ENCODE assay signal across 8 mouse cellular contexts in genomic region chr8:72443994-72444350, GRCm38 (mm10). TPM values are rescaled to one million over a fixed set of nuclear protein-coding genes. Genes with fewer than 3 reads are reported as not detected.
DNase-seq lines count a peak whose midpoint lies in the region; ATAC-seq and TF ChIP-seq lines count a peak whose summit lies in the region.

No protein-coding gene starts in this region.

- no peak for DNase-seq in kidney, postnatal 36 days
- no peak for DNase-seq in hindbrain, postnatal 0 days (ENCODE audit: low spot score)
- no peak for DNase-seq in ovary, postnatal 36 days (ENCODE audit: low spot score)
- DNase-seq in yolk sac, embryonic 10.5 days (ENCODE audit: low spot score), result no peak
- no peak for DNase-seq in MN1 (ENCODE audit: low spot score)

- no peaks in the 10 kb centered on the region for H3K27me3 ChIP-seq in kidney, embryonic 16.5 days (ENCODE audit: insufficient read depth, low read length)
- no peaks in the 10 kb centered on the region for H3K27me3 ChIP-seq in hindbrain, postnatal 0 days (ENCODE audit: insufficient read depth, low read length)
- no peaks in the 10 kb centered on the region for H3K27me3 ChIP-seq in midbrain, embryonic 15.5 days (replicated peaks)

- ATAC-seq in kidney, embryonic 16.5 days (ENCODE audit: low FRiP score, low TSS enrichment), result peak; percentile 55; the same call in 1 of the 2 replicates
- no peak; the same call in 1 of the 2 replicates for ATAC-seq in hindbrain, postnatal 0 days
- ATAC-seq in midbrain, embryonic 15.5 days (replicated peaks), result peak; percentile 79; the same call in 1 of the 2 replicates

- WGBS in kidney, embryonic 16.5 days, result 41% methylated on average over 6 of the region's 6 CpGs
- 46% methylated on average over 6 of the region's 6 CpGs for WGBS in hindbrain, postnatal 0 days
- WGBS in midbrain, embryonic 15.5 days, result 34% methylated on average over 6 of the region's 6 CpGs

- H3K4me1 ChIP-seq in kidney, embryonic 16.5 days (ENCODE audit: insufficient read depth, low read length), result peaks cover 5% of the 10 kb centered on the region; the same call in 1 of the 2 replicates
- H3K4me1 ChIP-seq in cortical plate, adult 2 months (ENCODE audit: control insufficient read depth, insufficient read depth, low read length), result no peaks in the 10 kb centered on the region
- peaks cover 4% of the 10 kb centered on the region for H3K4me1 ChIP-seq in hindbrain, postnatal 0 days (ENCODE audit: insufficient read depth, low read length)
- peaks cover 32% of the 10 kb centered on the region for H3K4me1 ChIP-seq in midbrain, embryonic 15.5 days

- peak overlapping the region; percentile 74 for H3K4me2 ChIP-seq in kidney, embryonic 16.5 days (replicated peaks; ENCODE audit: low read depth, low read length)
- H3K4me2 ChIP-seq in hindbrain, postnatal 0 days (ENCODE audit: low read depth, low read length), result peak overlapping the region; percentile 58
- peak overlapping the region; percentile 88 for H3K4me2 ChIP-seq in midbrain, embryonic 15.5 days

- peak overlapping the region; percentile 70 for H3K9ac ChIP-seq in kidney, embryonic 16.5 days (replicated peaks; ENCODE audit: low read length)
- H3K9ac ChIP-seq in hindbrain, postnatal 0 days (replicated peaks; ENCODE audit: low read length), result peak overlapping the region; percentile 39
- peak overlapping the region; percentile 66 for H3K9ac ChIP-seq in midbrain, embryonic 15.5 days

- peak overlapping the region; percentile 52 for H3K4me3 ChIP-seq in kidney, embryonic 16.5 days (ENCODE audit: low read length)
- H3K4me3 ChIP-seq in cortical plate, adult 2 months (ENCODE audit: insufficient read depth, low read length), result peak overlapping the region; percentile 39
- peak overlapping the region; percentile 33 for H3K4me3 ChIP-seq in hindbrain, postnatal 0 days (ENCODE audit: low read length)
- peak overlapping the region; percentile 48 for H3K4me3 ChIP-seq in midbrain, embryonic 15.5 days

- peaks cover 12% of the 10 kb centered on the region for H3K36me3 ChIP-seq in kidney, embryonic 16.5 days (ENCODE audit: insufficient read depth, low read length)
- H3K36me3 ChIP-seq in hindbrain, postnatal 0 days (ENCODE audit: insufficient read depth, low read length), result no peaks in the 10 kb centered on the region; the same call in 1 of the 2 replicates
- no peaks in the 10 kb centered on the region for H3K36me3 ChIP-seq in midbrain, embryonic 15.5 days (replicated peaks)

- H3K9me3 ChIP-seq in kidney, embryonic 16.5 days (ENCODE audit: low read length), result no peaks in the 10 kb centered on the region
- H3K9me3 ChIP-seq in hindbrain, postnatal 0 days (ENCODE audit: low read length), result no peaks in the 10 kb centered on the region
- H3K9me3 ChIP-seq in midbrain, embryonic 15.5 days, result no peaks in the 10 kb centered on the region

- TF ChIP-seq CTCF in cortical plate, adult 2 months (IDR thresholded peaks at IDR 0.05; ENCODE audit: extremely low read depth, insufficient read depth, low read length), result no peak
- no peak for TF ChIP-seq CTCF in hindbrain, postnatal 0 days (IDR thresholded peaks at IDR 0.05; ENCODE audit: low read depth)

- H3K27ac ChIP-seq in kidney, embryonic 16.5 days (ENCODE audit: low read length), result no peak overlapping the region
- no peak overlapping the region for H3K27ac ChIP-seq in cortical plate, adult 2 months (ENCODE audit: insufficient read depth, low read length)
- H3K27ac ChIP-seq in hindbrain, postnatal 0 days, result peak overlapping the region; percentile 33
- H3K27ac ChIP-seq in midbrain, embryonic 15.5 days, result peak overlapping the region; percentile 70

- no peak for TF ChIP-seq POLR2A in cortical plate, adult 2 months (IDR thresholded peaks at IDR 0.05; ENCODE audit: extremely low read depth, insufficient read depth, low read length)

RNA-seq across cellular contexts. Expression of gene 1700030K09Rik, which starts 0.3 kb away (rescaled TPM):
- polyA plus RNA-seq in kidney, embryonic 16.5 days (2015; fragmentation: Nextera tagmentation; extraction: Ambion mirVana), result 17.9 and 19.1 TPM in 2 replicates
- 8.1 and 8.9 TPM in 2 replicates for polyA plus RNA-seq in cortical plate, adult 2 months (2012; rRNA removed)
- 8.6 and 11.3 TPM in 2 replicates for total RNA-seq in hindbrain, postnatal 0 days (2014; rRNA removed)
- polyA plus RNA-seq in hindbrain, postnatal 0 days (2015; fragmentation: Nextera tagmentation; extraction: Ambion mirVana), result 13.1 and 13.2 TPM in 2 replicates
- 18.6 and 20.4 TPM in 2 replicates for polyA plus RNA-seq in midbrain, embryonic 15.5 days (2015; fragmentation: Nextera tagmentation; extraction: Ambion mirVana)

RNA-seq across cellular contexts. Expression of gene Calr3, which starts 0.3 kb away (rescaled TPM):
- polyA plus RNA-seq in kidney, embryonic 16.5 days (2015; fragmentation: Nextera tagmentation; extraction: Ambion mirVana), result 2.0 and 2.1 TPM in 2 replicates
- polyA plus RNA-seq in cortical plate, adult 2 months (2012; rRNA removed), result 0.68 and 0.81 TPM in 2 replicates
- total RNA-seq in hindbrain, postnatal 0 days (2014; rRNA removed), result 0.40 and 0.42 TPM in 2 replicates
- 1.4 and 1.9 TPM in 2 replicates for polyA plus RNA-seq in hindbrain, postnatal 0 days (2015; fragmentation: Nextera tagmentation; extraction: Ambion mirVana)
- 1.0 and 1.3 TPM in 2 replicates for polyA plus RNA-seq in midbrain, embryonic 15.5 days (2015; fragmentation: Nextera tagmentation; extraction: Ambion mirVana)

RNA-seq across cellular contexts. Expression of gene Eps15l1, which starts 22.7 kb away (rescaled TPM):
- polyA plus RNA-seq in kidney, embryonic 16.5 days (2015; fragmentation: Nextera tagmentation; extraction: Ambion mirVana), result 61.3 and 62.7 TPM in 2 replicates
- polyA plus RNA-seq in cortical plate, adult 2 months (2012; rRNA removed), result 71.4 and 72.9 TPM in 2 replicates
- total RNA-seq in hindbrain, postnatal 0 days (2014; rRNA removed), result 49.6 and 66.0 TPM in 2 replicates
- polyA plus RNA-seq in hindbrain, postnatal 0 days (2015; fragmentation: Nextera tagmentation; extraction: Ambion mirVana), result 43.4 and 45.5 TPM in 2 replicates
- 63.6 and 63.7 TPM in 2 replicates for polyA plus RNA-seq in midbrain, embryonic 15.5 days (2015; fragmentation: Nextera tagmentation; extraction: Ambion mirVana)

RNA-seq across cellular contexts. Expression of gene Cherp, which starts 31.1 kb away (rescaled TPM):
- 64.6 and 87.9 TPM in 2 replicates for polyA plus RNA-seq in kidney, embryonic 16.5 days (2015; fragmentation: Nextera tagmentation; extraction: Ambion mirVana)
- polyA plus RNA-seq in cortical plate, adult 2 months (2012; rRNA removed), result 44.0 and 47.3 TPM in 2 replicates
- 27.0 and 90.6 TPM in 2 replicates for total RNA-seq in hindbrain, postnatal 0 days (2014; rRNA removed)
- 37.3 and 40.3 TPM in 2 replicates for polyA plus RNA-seq in hindbrain, postnatal 0 days (2015; fragmentation: Nextera tagmentation; extraction: Ambion mirVana)
- 53.0 and 59.1 TPM in 2 replicates for polyA plus RNA-seq in midbrain, embryonic 15.5 days (2015; fragmentation: Nextera tagmentation; extraction: Ambion mirVana)

RNA-seq across cellular contexts. Expression of gene Slc35e1, which starts 48.4 kb away (rescaled TPM):
- polyA plus RNA-seq in kidney, embryonic 16.5 days (2015; fragmentation: Nextera tagmentation; extraction: Ambion mirVana), result 8.0 and 10.1 TPM in 2 replicates
- 35.9 and 37.0 TPM in 2 replicates for polyA plus RNA-seq in cortical plate, adult 2 months (2012; rRNA removed)
- 57.3 and 65.8 TPM in 2 replicates for total RNA-seq in hindbrain, postnatal 0 days (2014; rRNA removed)
- 12.5 and 12.9 TPM in 2 replicates for polyA plus RNA-seq in hindbrain, postnatal 0 days (2015; fragmentation: Nextera tagmentation; extraction: Ambion mirVana)
- polyA plus RNA-seq in midbrain, embryonic 15.5 days (2015; fragmentation: Nextera tagmentation; extraction: Ambion mirVana), result 16.5 and 17.6 TPM in 2 replicates

Comparison
In these comparisons a context has a peak if more than half of its experiments do, and no peak if none do; other contexts are left out.
1. H3K27ac ChIP-seq: peak in hindbrain, postnatal 0 days (single experiment) and midbrain, embryonic 15.5 days (single experiment); none in kidney, embryonic 16.5 days (single experiment) and cortical plate, adult 2 months (single experiment).
2. Peak in every context shown above with its lines, with median percentiles within 50 percentile points of each other: H3K4me2 ChIP-seq, H3K4me3 ChIP-seq and H3K9ac ChIP-seq.